Mouse (Mus musculus) stomach, embryonic 14.5 days (tissue): Measurements from ENCODE around the gene Aarsd1. TPM values are rescaled to one million over a fixed set of nuclear protein-coding genes. Genes with fewer than 3 reads are reported as not detected.
"Not testable (repeated sequence)": the region's sequence is repeated elsewhere in the genome, so short reads cannot be mapped to it uniquely, and the experiment has no call there.

Source experiments
- ATAC-seq: fragments of 200-750 bp; cut with Nextera tagmentation; 2 replicates; pipeline ENCODE4 v1.8.0; 2017; ENCODE audit warnings: low read depth, moderate TSS enrichment; ENCODE audit not compliant: insufficient number of reproducible peaks, insufficient read depth, low FRiP score
- H3K27ac ChIP-seq: fragments of 300-500 bp; sonication (generic); 2 replicates; pipeline ENCODE4 v1.5.1; 2014; ENCODE audit warnings: mild to moderate bottlenecking, low read length, moderate library complexity, mixed read lengths
- H3K27me3 ChIP-seq: fragments of 300-500 bp; sonication (generic); 2 replicates; pipeline ENCODE4 v1.6.1; 2014; ENCODE audit warnings: low read length, control low read depth, mixed read lengths; ENCODE audit not compliant: control insufficient read depth, insufficient read depth
- H3K36me3 ChIP-seq: fragments of 300-500 bp; sonication (generic); 2 replicates; pipeline ENCODE4 v1.6.1; 2014; ENCODE audit warnings: mild to moderate bottlenecking, control low read depth, low read length, moderate library complexity, mixed read lengths; ENCODE audit not compliant: control insufficient read depth, insufficient read depth
- H3K4me1 ChIP-seq: fragments of 300-500 bp; sonication (generic); 2 replicates; pipeline ENCODE4 v1.6.1; 2014; ENCODE audit warnings: low read length, control low read depth, mixed read lengths; ENCODE audit not compliant: control insufficient read depth, insufficient read depth
- H3K4me2 ChIP-seq: fragments of 300-500 bp; sonication (generic); replicated peaks from 2 replicates; pipeline ENCODE4 v1.6.1; 2014; ENCODE audit warnings: low read depth, low read length, control low read depth
- H3K4me3 ChIP-seq: fragments of 300-500 bp; sonication (generic); 2 replicates; pipeline ENCODE4 v1.5.1; 2014; ENCODE audit warnings: low read depth, low read length, control low read depth
- H3K9ac ChIP-seq: fragments of 300-500 bp; sonication (generic); replicated peaks from 2 replicates; pipeline ENCODE4 v1.6.1; 2014; ENCODE audit warnings: low read depth, mild to moderate bottlenecking, control low read depth, low read length, moderate library complexity, mixed read lengths
- H3K9me3 ChIP-seq: fragments of 300-500 bp; sonication (generic); 2 replicates; pipeline ENCODE4 v1.6.1; 2016; ENCODE audit warnings: low read depth, low read length, control low read depth; ENCODE audit not compliant: control insufficient read depth
- WGBS: fragments of 180-500 bp; shearing (Covaris S2); extraction: QIAGEN DNeasy Blood & Tissue Kit; methylation state at CpG from one replicate; pipeline ENCODE4 v1.1.7; 2014; 5-methylcytosine and 5-hydroxymethylcytosine counted together
- polyA plus RNA-seq: library from polyadenylated mRNA; unstranded; fragments of >200 nt; fragmentation: Nextera tagmentation; extraction: Ambion mirVana; gene quantifications from 2 replicates; pipeline ENCODE4 v1.2.1, GENCODE M21; 2014

Aarsd1 gene
- polyA plus RNA-seq, 1 experiment from 2014 or later = 74.0 TPM

DNA sequence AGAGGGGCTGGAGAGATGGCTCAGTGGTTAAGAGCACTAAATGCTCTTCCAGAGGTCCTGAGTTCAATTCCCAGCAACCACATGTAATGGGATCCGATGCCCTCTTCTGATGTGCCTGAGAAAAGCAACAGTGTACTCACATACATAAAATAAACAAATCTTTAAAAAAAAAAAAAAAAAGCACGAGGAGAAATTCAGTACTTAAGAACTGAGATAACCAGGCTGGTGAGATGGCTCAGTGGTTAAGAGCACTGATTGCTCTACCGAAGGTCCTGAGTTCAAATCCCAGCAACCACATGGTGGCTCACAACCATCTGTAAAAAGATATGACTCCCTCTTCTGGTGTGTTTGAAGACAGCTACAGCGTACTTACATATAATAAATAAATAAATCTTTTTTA lies 32.2 kb upstream of the Aarsd1 start:
- 78% methylated on average over 4 of the region's 4 CpGs for WGBS
- not testable (repeated sequence) for H3K4me3 ChIP-seq

DNA sequence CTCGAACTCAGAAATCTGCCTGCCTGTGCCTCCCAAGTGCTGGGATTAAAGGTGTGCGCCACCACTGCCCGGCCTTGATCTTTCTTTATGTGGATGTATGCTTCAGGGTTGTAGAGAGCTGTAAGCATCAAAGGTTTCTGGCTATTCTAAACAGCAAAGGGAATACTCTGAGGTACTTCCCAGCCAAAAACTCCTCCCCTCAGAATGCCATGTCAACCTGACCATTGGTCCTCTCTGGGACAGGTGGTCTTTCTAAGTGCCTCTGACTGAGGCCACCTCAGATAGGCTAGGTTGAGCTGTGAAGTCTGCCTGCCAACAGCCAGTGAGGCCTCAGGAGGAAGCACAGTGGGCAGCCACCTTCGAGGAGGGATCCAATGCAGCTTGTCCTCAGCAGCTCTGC lies 31.5 kb upstream of the Aarsd1 start:
- H3K27me3 ChIP-seq = no peaks in the 10 kb centered on the region
- peaks cover 8% of the 10 kb centered on the region; the same call in 1 of the 2 replicates for H3K4me1 ChIP-seq
- no peak overlapping the region for H3K9ac ChIP-seq
- peak overlapping the region; percentile 40; the same call in 1 of the 2 replicates for H3K4me3 ChIP-seq
- H3K27ac ChIP-seq = peak overlapping the region; percentile 77; the same call in 1 of the 2 replicates
- H3K4me2 ChIP-seq = peak overlapping the region; percentile 59
- no peaks in the 10 kb centered on the region for H3K9me3 ChIP-seq
- 77% methylated on average over 4 of the region's 4 CpGs for WGBS
- ATAC-seq = no peak
- peaks cover 16% of the 10 kb centered on the region for H3K36me3 ChIP-seq

More for the DNA sequence above, 32.2 kb upstream of the Aarsd1 start:
- not testable (repeated sequence) for H3K9ac ChIP-seq, H3K4me2 ChIP-seq, H3K27me3 ChIP-seq, H3K27ac ChIP-seq, H3K4me1 ChIP-seq, H3K36me3 ChIP-seq, H3K9me3 ChIP-seq, ATAC-seq

DNA sequence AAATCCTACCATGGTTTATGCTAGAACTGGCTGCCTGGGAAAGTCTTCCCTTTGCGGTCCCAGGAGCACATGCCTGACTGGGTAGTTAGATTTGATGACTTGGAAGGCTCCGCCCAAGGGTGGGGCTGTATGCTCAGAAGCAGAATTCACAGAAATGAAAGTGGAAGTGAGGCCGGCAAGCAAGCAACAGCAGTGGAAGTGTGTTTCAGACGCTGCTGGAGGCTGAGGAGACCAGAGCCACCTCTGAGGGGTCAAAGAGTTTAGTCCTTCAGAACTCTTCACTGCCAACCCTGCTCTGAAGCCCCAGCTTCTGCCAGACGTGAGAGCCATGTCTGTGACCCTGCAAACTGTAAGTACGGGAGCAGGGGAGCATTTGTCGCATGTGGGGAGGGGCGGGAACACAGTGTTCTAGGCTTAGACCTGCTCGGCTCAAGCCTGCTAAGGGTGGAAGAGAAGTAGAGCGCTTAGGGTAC lies 30.9 kb upstream of the Aarsd1 start, which contains the start of gene Ifi35:
Ifi35 (plus strand) TSS at position 134 of the 473 bp plus-strand sequence.
- peak within 1 kb of the TSS; percentile 77 for H3K27ac ChIP-seq
- H3K4me2 ChIP-seq = peak within 1 kb of the TSS; percentile 59
- peak within 1 kb of the TSS; percentile 40 for H3K4me3 ChIP-seq
- WGBS = 16% methylated on average over 10 of the region's 10 CpGs
- no peaks in the 10 kb centered on the region for H3K27me3 ChIP-seq
- peaks cover 21% of the 10 kb centered on the region for H3K36me3 ChIP-seq
- peaks cover 14% of the 10 kb centered on the region; the same call in 1 of the 2 replicates for H3K4me1 ChIP-seq
- no peaks in the 10 kb centered on the region for H3K9me3 ChIP-seq
- ATAC-seq = peak; percentile 70
- H3K9ac ChIP-seq = peak within 1 kb of the TSS; percentile 40

DNA sequence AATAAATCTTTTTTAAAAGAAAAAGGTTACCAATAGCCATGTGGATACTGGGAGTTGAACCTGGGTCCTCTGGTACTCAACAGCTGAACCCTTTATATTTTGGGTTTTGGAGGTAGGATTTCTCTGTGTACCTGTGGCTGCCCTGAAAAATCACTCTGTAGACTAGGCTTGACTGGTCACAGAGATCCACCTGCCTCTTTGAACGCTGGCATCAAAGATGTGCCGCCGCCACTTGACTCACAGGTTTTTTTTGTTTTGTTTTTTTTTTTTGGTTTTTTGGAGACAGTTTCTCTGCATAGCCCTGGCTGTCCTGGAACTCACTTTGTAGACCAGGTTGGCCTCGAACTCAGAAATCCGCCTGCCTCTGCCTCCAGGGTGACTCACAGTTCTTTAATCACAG lies 30.4 kb upstream of the Aarsd1 start:
- no peak for ATAC-seq
- WGBS = 87% methylated on average over 5 of the region's 5 CpGs

DNA sequence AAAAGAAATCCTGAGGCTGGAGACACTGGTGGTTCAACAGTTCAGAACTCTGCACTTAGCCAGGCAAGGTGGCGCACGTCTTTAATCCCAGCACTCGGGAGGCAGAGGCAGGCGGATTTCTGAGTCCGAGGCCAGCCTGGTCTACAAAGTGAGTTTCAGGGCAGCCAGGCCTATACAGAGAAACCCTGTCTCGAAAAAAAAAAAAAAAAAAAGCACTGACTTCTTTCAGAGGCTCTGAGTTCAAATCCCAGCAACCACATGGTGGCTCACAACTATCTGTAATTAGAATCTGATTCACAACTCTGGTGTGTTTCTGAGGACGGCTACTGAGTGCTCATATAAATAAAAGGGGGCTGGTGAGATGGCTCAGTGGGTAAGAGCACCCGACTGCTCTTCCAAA lies 29.4 kb upstream of the Aarsd1 start:
- H3K9ac ChIP-seq, H3K4me2 ChIP-seq, ATAC-seq, H3K9me3 ChIP-seq, H3K27ac ChIP-seq, H3K4me3 ChIP-seq, H3K27me3 ChIP-seq: not testable (repeated sequence)
- peaks cover 17% of the 10 kb centered on the region; the same call in 1 of the 2 replicates for H3K4me1 ChIP-seq
- 91% methylated on average over 8 of the region's 8 CpGs for WGBS
- peaks cover 21% of the 10 kb centered on the region for H3K36me3 ChIP-seq

More for the DNA sequence above, 30.4 kb upstream of the Aarsd1 start:
- Histone ChIP-seq H3K27me3 (no peaks in the 10 kb centered on the region), H3K27ac (peak overlapping the region; percentile 10; the same call in 1 of the 2 replicates), H3K4me3 (no peak overlapping the region), H3K9ac (no peak overlapping the region), H3K4me1 (peaks cover 17% of the 10 kb centered on the region; the same call in 1 of the 2 replicates), H3K4me2 (peak overlapping the region; percentile 59; the same call in 1 of the 2 replicates), H3K9me3 (no peaks in the 10 kb centered on the region), H3K36me3 (peaks cover 21% of the 10 kb centered on the region)

DNA sequence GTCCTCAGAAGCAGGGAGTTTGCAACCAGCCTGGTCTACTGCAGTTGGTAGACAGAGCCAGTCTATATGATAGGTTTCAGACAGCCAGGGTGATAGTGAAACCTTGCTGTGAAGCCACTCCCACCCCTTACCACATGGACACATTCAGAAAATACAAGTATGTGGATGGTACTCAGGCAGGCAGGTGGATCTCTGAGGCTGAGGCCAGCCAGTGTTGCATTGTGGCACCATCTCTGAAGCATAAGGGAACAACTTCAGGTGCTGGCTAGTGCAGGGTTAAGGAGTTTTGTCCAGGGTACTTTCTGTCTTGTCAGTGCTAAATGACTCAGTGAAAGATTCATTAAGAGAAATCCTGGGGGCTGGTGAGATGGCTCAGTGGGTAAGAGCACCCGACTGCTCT lies 28.9 kb upstream of the Aarsd1 start:
- no peak overlapping the region for H3K9ac ChIP-seq

DNA sequence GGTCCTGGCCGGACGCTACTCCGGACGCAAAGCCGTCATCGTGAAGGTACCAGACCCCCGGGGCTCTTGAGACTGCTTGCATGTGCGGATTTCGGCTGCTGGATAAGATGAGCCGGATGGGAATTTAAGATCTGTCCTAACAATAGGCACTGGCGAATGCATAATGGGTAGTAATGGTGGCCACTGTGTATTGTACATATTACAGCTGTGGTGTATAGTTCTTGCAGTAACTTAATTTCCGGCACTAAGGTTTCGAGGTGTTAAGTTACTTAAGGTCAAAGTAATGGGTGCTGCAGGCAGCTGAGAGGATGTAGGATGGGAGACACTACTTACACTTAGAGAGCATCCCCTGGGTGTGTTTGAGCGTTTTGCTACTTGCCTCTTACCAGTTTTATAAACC lies 25.3 kb upstream of the Aarsd1 start:
- under 1% methylated on average over 14 of the region's 14 CpGs for WGBS

More for the DNA sequence above, 28.9 kb upstream of the Aarsd1 start:
- Histone ChIP-seq H3K9me3 (no peaks in the 10 kb centered on the region), H3K4me3 (no peak overlapping the region), H3K4me1 (peaks cover 17% of the 10 kb centered on the region; the same call in 1 of the 2 replicates), H3K27me3 (no peaks in the 10 kb centered on the region), H3K27ac (no peak overlapping the region), H3K36me3 (peaks cover 21% of the 10 kb centered on the region), H3K4me2 (no peak overlapping the region)
- WGBS = 79% methylated on average over 1 of the region's 1 CpGs
- no peak for ATAC-seq

DNA sequence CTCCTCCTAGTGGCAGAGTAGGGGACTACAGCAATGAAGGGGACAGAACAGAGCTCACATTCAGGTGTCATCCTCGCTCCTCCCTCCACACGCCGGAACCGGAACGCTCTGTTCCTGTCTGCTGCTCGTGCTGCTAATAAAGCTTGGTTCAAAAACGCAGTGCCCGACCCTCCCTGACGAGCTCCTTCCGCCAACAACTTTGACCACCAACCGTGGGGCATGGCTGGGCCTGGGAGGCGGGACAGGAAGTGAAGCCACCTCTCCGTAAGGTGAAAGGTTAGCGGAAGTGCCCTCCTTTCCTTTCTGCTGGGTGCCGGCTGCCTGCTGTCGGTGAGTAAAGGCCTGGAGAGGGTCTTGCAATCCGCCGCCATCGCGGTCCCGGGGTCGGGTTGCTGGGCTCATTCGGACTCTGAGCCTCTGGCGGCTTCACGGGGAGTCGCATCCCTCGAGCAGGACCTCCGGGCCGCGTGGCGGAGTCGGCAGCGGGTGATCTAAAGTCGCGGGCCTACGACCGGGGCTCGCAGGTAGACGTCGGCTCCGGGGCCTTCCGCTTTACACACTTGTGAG lies 24.8 kb upstream of the Aarsd1 start, which contains the start of gene Rpl27:
Rpl27 (plus strand) TSS at position 172 of the 567 bp plus-strand sequence.
- peak within 1 kb of the TSS; percentile 87 for H3K4me3 ChIP-seq
- no peaks in the 10 kb centered on the region for H3K27me3 ChIP-seq
- ATAC-seq = peak; percentile 98
- H3K4me1 ChIP-seq = peaks cover 15% of the 10 kb centered on the region; the same call in 1 of the 2 replicates
- H3K4me2 ChIP-seq = peak within 1 kb of the TSS; percentile 93
- H3K36me3 ChIP-seq = peaks cover 21% of the 10 kb centered on the region
- peak within 1 kb of the TSS; percentile 95 for H3K9ac ChIP-seq
- H3K9me3 ChIP-seq = no peaks in the 10 kb centered on the region
- under 1% methylated on average over 42 of the region's 42 CpGs for WGBS
- peak within 1 kb of the TSS; percentile 90 for H3K27ac ChIP-seq

More for the DNA sequence above, 25.3 kb upstream of the Aarsd1 start:
- Histone ChIP-seq H3K27me3 (no peaks in the 10 kb centered on the region), H3K4me2 (peak overlapping the region; percentile 93), H3K27ac (peak overlapping the region; percentile 90), H3K9me3 (no peaks in the 10 kb centered on the region), H3K9ac (peak overlapping the region; percentile 95), H3K36me3 (peaks cover 21% of the 10 kb centered on the region), H3K4me1 (peaks cover 15% of the 10 kb centered on the region; the same call in 1 of the 2 replicates), H3K4me3 (peak overlapping the region; percentile 87)
- ATAC-seq = no peak; the same call in 1 of the 2 replicates
